Mouse (Mus musculus): ENCODE measurements around the gene Pdcd1. TPM values are rescaled to one million over a fixed set of nuclear protein-coding genes. Genes with fewer than 3 reads are reported as not detected.

Gene Pdcd1
- not detected for polyA plus RNA-seq (2014; fragmentation: Illumina TruSeq; extraction: RNeasy Lipid Tissue Mini Kit (QIAGEN cat#74804); ENCODE audit: low read depth, low replicate concordance)

DNA sequence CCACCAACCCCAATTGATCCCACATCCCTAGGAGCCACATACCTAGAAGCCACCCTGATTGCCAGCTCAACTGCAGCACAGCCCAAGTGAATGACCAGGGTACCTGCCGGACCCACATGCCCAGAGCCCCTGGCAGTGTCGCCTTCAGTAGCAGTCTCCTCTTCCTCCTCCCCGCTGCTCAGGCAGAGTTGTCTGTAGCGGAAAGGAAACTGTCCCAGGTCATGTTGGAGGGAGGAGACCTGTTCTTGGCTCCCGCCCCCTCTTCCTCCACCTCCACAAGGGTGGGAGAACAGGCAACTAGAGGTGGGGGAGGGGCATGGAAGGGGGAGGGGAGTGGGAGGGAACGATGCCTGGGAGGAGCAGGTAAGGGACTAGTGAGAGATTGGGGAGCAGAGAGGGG, at the start of gene Pdcd1:
Gene Pdcd1 (minus strand): TSS at position 181 of the 400 bp plus-strand sequence.

DNA sequence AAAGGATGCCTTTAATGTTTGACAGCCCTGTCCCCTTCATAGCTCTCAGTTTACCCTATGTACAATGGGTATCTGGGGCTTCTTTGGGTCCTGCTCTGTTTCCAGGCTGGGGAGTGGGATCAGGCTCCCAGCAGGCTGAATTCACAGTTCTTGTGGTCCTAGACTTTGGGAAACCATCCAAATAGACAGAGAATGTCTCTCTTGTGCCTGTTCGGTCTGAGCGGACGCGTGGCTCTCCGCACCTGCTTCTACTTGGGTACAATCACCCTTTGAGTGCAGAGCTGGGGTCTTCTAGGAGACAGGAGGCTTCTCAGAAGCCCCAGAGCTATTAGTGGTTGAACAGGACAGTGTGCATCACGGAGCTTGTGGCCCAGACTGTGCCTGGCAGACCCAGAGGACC, 32.2 kb downstream of the Pdcd1 start, which contains the start of gene Neu4:
Gene Neu4 (plus strand): TSS at position 301 of the 400 bp plus-strand sequence.

DNA sequence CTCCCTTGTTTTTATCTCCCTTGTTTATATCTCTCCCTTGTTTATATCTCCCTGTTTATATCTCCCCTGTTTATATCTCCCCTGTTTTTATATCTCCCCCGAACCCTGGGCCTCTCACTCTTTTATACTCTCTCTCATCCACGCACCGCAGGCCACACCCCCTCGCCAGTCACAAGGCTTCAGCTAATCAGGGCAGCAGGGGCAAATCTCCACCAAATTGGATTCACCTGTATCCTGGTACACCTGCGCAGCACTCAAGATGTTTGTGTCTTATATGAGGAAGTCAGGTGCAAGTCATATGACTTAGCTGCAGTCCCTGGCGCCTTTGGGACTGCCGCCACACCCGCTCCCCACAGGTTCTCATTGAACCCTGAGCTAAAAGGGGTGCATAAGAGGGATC, 62.1 kb downstream of the Pdcd1 start, which contains the start of gene Gal3st2c:
Gene Gal3st2c (plus strand): TSS at position 301 of the 400 bp plus-strand sequence.

Other genes starting within 250 kb of the Pdcd1 start
- 12.3 TPM for gene Ing5, start 248.6 kb downstream of the Pdcd1 start, polyA plus RNA-seq (2014; fragmentation: Illumina TruSeq; extraction: RNeasy Lipid Tissue Mini Kit (QIAGEN cat#74804); ENCODE audit: low read depth, low replicate concordance)
- gene D2hgdh, start 227.6 kb downstream of the Pdcd1 start, polyA plus RNA-seq (2014; fragmentation: Illumina TruSeq; extraction: RNeasy Lipid Tissue Mini Kit (QIAGEN cat#74804); ENCODE audit: low read depth, low replicate concordance): 36.9 TPM
- gene Gal3st2, start 191.2 kb downstream of the Pdcd1 start, polyA plus RNA-seq (2014; fragmentation: Illumina TruSeq; extraction: RNeasy Lipid Tissue Mini Kit (QIAGEN cat#74804); ENCODE audit: low read depth, low replicate concordance): not detected
- not detected for gene Gal3st2b, start 134.2 kb downstream of the Pdcd1 start, polyA plus RNA-seq (2014; fragmentation: Illumina TruSeq; extraction: RNeasy Lipid Tissue Mini Kit (QIAGEN cat#74804); ENCODE audit: low read depth, low replicate concordance)
- not detected for gene Gal3st2c, start 62.0 kb downstream of the Pdcd1 start, polyA plus RNA-seq (2014; fragmentation: Illumina TruSeq; extraction: RNeasy Lipid Tissue Mini Kit (QIAGEN cat#74804); ENCODE audit: low read depth, low replicate concordance)
- not detected for gene Neu4, start 32.1 kb downstream of the Pdcd1 start, polyA plus RNA-seq (2014; fragmentation: Illumina TruSeq; extraction: RNeasy Lipid Tissue Mini Kit (QIAGEN cat#74804); ENCODE audit: low read depth, low replicate concordance)